Mouse (Mus musculus) liver, embryonic 12.5 days (tissue): ENCODE data around the gene Zyx. TPM values are rescaled to one million over a fixed set of nuclear protein-coding genes. Genes with fewer than 3 reads are reported as not detected.
A peak's percentile ranks its signal among the peaks of the same experiment; 100 is the strongest.

Source experiments
- ATAC-seq: fragments of 200-750 bp; cut with Nextera tagmentation; 2 replicates; pipeline ENCODE4 v1.8.0; 2017; ENCODE audit warnings: moderate number of reproducible peaks, mild to moderate bottlenecking, moderate library complexity
- H3K27ac ChIP-seq: fragments of 300-500 bp; sonication (generic); 2 replicates; pipeline ENCODE4 v1.5.1; 2016; ENCODE audit warnings: mild to moderate bottlenecking
- H3K27me3 ChIP-seq: fragments of 300-500 bp; sonication (generic); replicated peaks from 2 replicates; pipeline ENCODE4 v1.6.1; 2016; ENCODE audit warnings: mild to moderate bottlenecking, moderate library complexity
- H3K36me3 ChIP-seq: fragments of 300-500 bp; sonication (generic); 2 replicates; pipeline ENCODE4 v1.6.1; 2016; ENCODE audit warnings: mild to moderate bottlenecking, moderate library complexity
- H3K4me1 ChIP-seq: fragments of 300-500 bp; sonication (generic); 2 replicates; pipeline ENCODE4 v1.6.1; 2016
- H3K4me2 ChIP-seq: fragments of 300-500 bp; sonication (generic); 2 replicates; pipeline ENCODE4 v1.6.1; 2016; ENCODE audit warnings: mild to moderate bottlenecking, moderate library complexity
- H3K4me3 ChIP-seq: fragments of 300-500 bp; sonication (generic); 2 replicates; pipeline ENCODE4 v1.5.1; 2016; ENCODE audit warnings: mild to moderate bottlenecking, moderate library complexity
- H3K9ac ChIP-seq: fragments of 300-500 bp; sonication (generic); 2 replicates; pipeline ENCODE4 v1.6.1; 2016; ENCODE audit warnings: mild to moderate bottlenecking, moderate library complexity
- H3K9me3 ChIP-seq: fragments of 300-500 bp; sonication (generic); replicated peaks from 2 replicates; pipeline ENCODE4 v1.6.1; 2016; ENCODE audit warnings: mild to moderate bottlenecking, moderate library complexity
- WGBS: fragments of 180-500 bp; shearing (Covaris S2); methylation state at CpG from one replicate; pipeline ENCODE4 v1.1.7; 2016; ENCODE audit not compliant: insufficient replicate concordance; 5-methylcytosine and 5-hydroxymethylcytosine counted together
- polyA plus RNA-seq: library from polyadenylated mRNA; unstranded; fragments of >200 nt; fragmentation: Nextera tagmentation; extraction: Ambion mirVana; gene quantifications from 2 replicates; pipeline ENCODE4 v1.2.1, GENCODE M21; 2016

Zyx gene
- polyA plus RNA-seq, 1 experiment from 2014 or later, result 66.5 TPM

DNA sequence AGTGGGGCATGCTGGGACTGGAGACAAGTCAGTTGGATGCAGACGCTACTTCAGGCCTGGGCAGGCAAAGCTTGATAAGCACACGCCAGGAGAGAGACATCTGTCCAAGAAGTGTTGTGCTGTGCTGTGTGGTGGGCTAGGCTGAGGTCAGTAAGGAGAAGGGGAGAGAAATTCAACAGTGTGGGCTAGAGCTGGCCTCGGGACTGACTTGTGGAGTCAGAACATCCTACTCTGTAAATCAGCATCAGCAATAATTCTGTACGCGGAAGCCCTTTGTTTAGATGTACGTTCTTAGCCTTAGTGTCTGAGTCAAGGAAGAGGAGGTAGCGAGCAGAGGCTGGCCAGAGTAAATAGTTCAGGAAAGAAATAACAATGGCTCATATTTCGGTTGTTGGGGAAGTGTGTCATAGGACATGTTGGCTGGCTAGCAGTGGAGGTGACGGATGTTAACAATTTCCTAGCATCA, 32.5 kb downstream of the Zyx start:
- Histone ChIP-seq H3K4me3 (no peak overlapping the region), H3K9me3 (no peaks in the 10 kb centered on the region), H3K4me1 (no peaks in the 10 kb centered on the region), H3K4me2 (no peak overlapping the region), H3K27me3 (no peaks in the 10 kb centered on the region; the same call in 1 of the 2 replicates), H3K27ac (no peak overlapping the region), H3K36me3 (no peaks in the 10 kb centered on the region), H3K9ac (no peak overlapping the region)
- no peak; the same call in 1 of the 2 replicates for ATAC-seq
- 46% methylated on average over 9 of the region's 9 CpGs for WGBS

DNA sequence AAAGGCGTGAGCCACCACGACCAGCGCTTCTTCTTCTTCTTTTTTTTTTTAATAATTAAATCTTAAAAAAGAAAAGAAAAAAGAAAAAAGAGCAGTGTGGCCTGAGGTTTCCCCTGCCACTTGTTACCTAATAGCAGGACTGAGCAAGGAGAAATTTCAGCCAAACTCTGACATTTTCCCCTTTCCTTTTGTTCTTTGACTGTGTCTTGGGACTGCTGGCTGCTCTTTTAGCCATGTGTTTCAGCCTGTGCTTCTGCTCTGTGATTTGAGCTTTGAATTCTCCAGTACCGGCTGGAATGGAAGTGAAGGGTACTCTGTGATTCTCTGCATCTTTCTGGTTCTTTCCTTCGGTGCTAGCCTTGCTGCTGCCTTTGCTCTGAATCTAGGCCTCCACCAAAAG, 33.9 kb downstream of the Zyx start:
- no peak overlapping the region for H3K9ac ChIP-seq
- no peak overlapping the region for H3K4me3 ChIP-seq
- H3K4me2 ChIP-seq, result no peak overlapping the region
- no peaks in the 10 kb centered on the region for H3K9me3 ChIP-seq
- 75% methylated on average over 5 of the region's 5 CpGs for WGBS
- H3K27ac ChIP-seq, result no peak overlapping the region
- H3K4me1 ChIP-seq, result no peaks in the 10 kb centered on the region
- H3K36me3 ChIP-seq, result no peaks in the 10 kb centered on the region
- no peak for ATAC-seq
- no peaks in the 10 kb centered on the region; the same call in 1 of the 2 replicates for H3K27me3 ChIP-seq

DNA sequence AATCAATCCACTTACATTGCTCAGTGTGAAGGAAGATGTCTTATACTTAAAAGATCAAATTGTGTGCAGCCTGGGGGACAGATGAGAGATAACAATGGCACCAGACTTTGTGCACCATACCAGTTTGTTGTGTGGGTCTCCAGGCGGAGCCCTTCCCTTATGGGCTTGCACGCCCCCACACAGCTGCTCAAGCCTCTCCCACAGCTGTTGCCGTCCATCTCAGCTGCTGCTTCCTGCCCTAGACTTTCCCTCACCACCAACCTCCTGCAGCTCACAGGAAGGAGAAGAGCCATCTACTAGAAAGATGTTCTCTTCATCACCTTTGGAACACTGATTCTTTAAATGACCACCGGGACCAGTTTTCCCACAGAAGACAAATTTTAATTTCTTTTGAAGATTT, 36.2 kb downstream of the Zyx start:
- Histone ChIP-seq H3K36me3 (no peaks in the 10 kb centered on the region), H3K27ac (no peak overlapping the region), H3K27me3 (no peaks in the 10 kb centered on the region), H3K9me3 (no peaks in the 10 kb centered on the region), H3K4me1 (no peaks in the 10 kb centered on the region), H3K4me2 (no peak overlapping the region), H3K9ac (no peak overlapping the region), H3K4me3 (no peak overlapping the region)
- no peak for ATAC-seq
- 58% methylated on average over 4 of the region's 4 CpGs for WGBS

DNA sequence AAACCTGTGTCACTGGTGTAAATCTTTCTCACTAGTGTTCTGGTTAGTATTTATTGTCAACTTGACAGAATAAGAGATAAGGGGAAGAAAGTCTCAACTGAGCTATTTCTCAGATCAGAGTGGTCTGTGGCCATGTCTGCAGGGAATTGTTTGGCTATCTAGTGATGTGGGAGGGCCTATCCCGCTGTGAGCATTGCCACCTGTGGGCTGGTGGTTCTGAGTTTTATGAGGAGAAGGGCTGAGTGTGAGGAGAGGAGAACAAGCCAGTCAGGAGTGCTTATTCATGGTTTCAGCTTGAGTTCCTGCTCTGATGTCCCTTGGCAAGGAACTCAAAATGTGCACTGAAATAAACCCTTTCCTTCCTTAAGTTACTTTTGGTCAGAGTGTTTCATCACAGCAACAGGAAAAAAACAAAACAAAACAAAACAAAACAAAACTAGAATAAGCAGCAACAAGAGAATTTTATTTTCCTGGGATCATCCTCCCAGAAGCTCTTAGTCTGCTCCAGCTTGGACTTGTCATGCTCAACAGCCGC, 42.4 kb downstream of the Zyx start:
- H3K4me2 ChIP-seq, result no peak overlapping the region
- no peak overlapping the region for H3K9ac ChIP-seq
- H3K36me3 ChIP-seq, result no peaks in the 10 kb centered on the region
- no peaks in the 10 kb centered on the region for H3K4me1 ChIP-seq
- H3K27ac ChIP-seq, result no peak overlapping the region
- no peak overlapping the region for H3K4me3 ChIP-seq
- ATAC-seq, result no peak
- H3K27me3 ChIP-seq, result no peaks in the 10 kb centered on the region
- 33% methylated on average over 2 of the region's 2 CpGs for WGBS
- no peaks in the 10 kb centered on the region for H3K9me3 ChIP-seq

DNA sequence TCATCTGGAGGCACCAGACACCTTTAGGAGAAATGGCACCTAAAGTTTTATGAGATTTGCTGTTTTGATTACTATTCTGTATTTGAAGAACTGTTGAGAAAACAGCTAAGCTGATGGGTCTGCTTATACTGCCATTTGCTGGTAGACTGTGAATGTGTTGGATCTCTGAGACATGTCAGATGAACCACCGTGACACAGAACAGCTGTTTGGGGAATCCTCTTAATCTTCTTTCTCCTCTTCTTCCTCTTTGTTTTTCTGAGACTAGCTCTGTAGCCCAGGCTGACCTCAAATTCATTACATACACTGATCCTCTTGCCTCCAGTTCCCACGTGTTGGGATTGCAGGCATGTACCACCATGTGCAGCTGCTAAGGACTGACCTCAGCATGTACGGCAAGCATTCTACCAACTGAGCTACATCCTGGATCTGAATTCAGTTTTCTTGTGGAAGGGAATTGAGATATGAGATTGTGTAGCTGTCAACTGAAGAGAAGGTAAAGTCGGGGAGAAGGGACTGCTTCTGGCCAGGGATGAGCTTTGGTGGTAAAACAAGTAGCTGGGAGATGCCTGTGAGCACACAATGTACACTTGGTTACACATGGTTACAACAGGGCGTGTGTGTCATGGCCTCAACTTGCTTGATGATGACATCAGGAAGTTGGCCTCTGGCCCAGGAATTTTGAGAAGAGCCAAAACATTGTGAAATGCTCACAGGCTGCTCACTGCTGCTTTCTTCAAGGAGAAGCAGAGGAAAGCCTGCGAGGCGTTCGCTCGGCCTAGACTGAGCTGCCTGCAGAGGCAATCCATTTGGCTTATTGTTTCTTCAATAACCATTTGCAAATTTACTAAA, 46.8 kb downstream of the Zyx start:
- WGBS, result 53% methylated on average over 9 of the region's 9 CpGs
- no peaks in the 10 kb centered on the region for H3K27me3 ChIP-seq
- ATAC-seq, result peak; percentile 42; the same call in 1 of the 2 replicates
- no peak overlapping the region for H3K4me2 ChIP-seq
- H3K4me1 ChIP-seq, result no peaks in the 10 kb centered on the region
- H3K9ac ChIP-seq, result no peak overlapping the region
- H3K27ac ChIP-seq, result no peak overlapping the region
- no peaks in the 10 kb centered on the region for H3K36me3 ChIP-seq
- H3K9me3 ChIP-seq, result no peaks in the 10 kb centered on the region
- H3K4me3 ChIP-seq, result no peak overlapping the region

DNA sequence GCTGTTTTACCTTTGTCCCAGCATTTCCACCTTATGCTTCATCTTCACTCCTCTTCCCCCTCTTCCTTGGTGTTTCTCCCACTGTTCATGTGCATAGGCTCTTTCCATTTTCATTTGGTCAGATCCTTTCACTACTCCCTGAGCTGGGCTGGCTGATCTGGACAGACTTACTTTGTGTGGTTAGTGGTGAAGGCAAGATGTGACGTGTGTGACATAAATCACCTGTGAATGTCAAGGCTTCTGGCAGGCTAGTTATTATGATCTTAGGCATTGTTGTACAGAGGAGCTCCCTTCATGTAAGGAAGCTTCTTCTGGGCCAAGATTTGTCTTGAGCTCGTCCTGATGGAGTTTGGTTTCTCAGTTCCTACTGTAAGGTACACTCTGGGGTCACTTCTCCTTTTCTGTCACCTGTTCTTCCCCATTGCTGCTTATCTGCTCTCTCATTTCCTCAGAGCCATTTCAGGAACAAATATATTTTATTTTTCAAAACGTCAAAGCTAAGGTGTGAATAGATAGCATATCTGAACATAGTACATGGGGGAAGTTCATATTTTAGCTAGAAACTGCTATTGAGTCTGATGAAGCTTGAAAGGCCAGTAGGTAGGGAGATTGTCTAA, 47.7 kb downstream of the Zyx start:
- no peak overlapping the region for H3K9ac ChIP-seq
- H3K27me3 ChIP-seq, result no peaks in the 10 kb centered on the region
- 25% methylated on average over 3 of the region's 3 CpGs for WGBS
- H3K4me2 ChIP-seq, result no peak overlapping the region
- no peak for ATAC-seq
- H3K4me1 ChIP-seq, result no peaks in the 10 kb centered on the region
- H3K36me3 ChIP-seq, result no peaks in the 10 kb centered on the region
- H3K27ac ChIP-seq, result no peak overlapping the region
- H3K9me3 ChIP-seq, result no peaks in the 10 kb centered on the region
- H3K4me3 ChIP-seq, result no peak overlapping the region

DNA sequence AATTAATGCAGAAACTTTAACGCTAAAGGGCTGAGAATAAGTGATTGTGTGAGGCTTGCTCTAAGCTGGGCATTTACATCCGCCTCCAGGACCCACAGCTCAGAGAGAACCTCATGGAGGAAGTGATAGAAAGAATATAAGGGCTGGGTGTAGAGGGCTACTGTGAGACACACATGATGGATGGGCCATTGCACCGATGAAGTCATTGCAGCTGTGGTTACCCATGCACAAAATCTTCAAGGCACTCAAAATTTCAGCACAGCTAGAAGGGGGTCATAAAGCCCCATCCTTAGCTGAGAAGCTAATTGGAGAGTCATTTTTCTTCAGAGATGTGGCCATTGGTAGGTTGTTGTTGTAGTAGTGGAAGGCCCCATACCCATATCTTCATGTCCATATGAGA, 48.9 kb downstream of the Zyx start:
- Histone ChIP-seq H3K27ac (no peak overlapping the region), H3K4me2 (no peak overlapping the region), H3K36me3 (no peaks in the 10 kb centered on the region), H3K9ac (no peak overlapping the region), H3K4me3 (no peak overlapping the region), H3K4me1 (no peaks in the 10 kb centered on the region), H3K9me3 (no peaks in the 10 kb centered on the region), H3K27me3 (no peaks in the 10 kb centered on the region)
- no peak for ATAC-seq
- 52% methylated on average over 3 of the region's 3 CpGs for WGBS

DNA sequence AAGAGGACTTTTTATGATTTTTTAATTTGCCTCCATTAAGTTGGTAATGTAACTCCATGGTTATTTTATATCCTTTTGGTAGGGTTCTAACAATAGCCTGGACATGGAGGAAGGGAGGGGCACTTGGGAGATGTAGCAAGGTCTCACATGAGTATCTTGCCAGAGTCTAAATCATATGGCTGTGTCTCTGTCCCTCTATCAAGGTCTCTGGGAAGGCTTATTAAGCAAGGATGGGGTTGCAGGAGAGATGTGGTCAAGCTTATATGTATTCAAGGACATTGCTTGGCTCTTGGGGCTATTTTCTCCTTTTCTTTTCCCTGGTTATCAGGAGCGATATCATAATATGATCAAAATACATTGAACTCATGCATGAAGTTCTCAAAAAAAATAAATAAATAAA, 49.6 kb downstream of the Zyx start:
- no peaks in the 10 kb centered on the region for H3K4me1 ChIP-seq
- WGBS, result 79% methylated on average over 1 of the region's 1 CpGs
- H3K27ac ChIP-seq, result no peak overlapping the region
- H3K9me3 ChIP-seq, result no peaks in the 10 kb centered on the region
- H3K27me3 ChIP-seq, result no peaks in the 10 kb centered on the region
- no peaks in the 10 kb centered on the region for H3K36me3 ChIP-seq
- no peak overlapping the region for H3K4me3 ChIP-seq
- no peak overlapping the region for H3K9ac ChIP-seq
- ATAC-seq, result no peak
- no peak overlapping the region for H3K4me2 ChIP-seq

DNA sequence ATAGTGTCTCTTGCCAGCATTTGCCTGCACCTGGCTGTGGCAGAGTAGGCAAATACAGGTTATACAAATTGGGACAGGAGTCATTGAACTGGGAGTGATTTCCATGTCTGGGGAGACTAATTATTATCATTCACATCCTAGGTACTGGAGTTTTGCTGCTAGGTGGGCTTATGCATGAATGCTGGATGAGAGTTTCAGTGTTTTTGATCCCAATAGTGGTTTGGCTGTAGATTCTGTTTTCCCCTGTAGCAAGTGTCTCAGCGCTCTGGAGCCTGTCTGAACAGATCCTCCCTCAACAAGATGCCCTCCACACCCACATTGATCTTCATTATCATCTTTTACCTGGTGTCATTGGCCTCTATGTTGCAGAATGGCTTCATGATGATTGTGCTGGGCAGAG, 50.5 kb downstream of the Zyx start, which contains the start of gene Tas2r143:
Gene Tas2r143 (plus strand): TSS at position 301 of the 400 bp plus-strand sequence.
- no peaks in the 10 kb centered on the region for H3K4me1 ChIP-seq
- no peaks in the 10 kb centered on the region for H3K9me3 ChIP-seq
- no peak within 1 kb of the TSS for H3K27ac ChIP-seq
- no peak within 1 kb of the TSS for H3K4me3 ChIP-seq
- H3K27me3 ChIP-seq, result no peaks in the 10 kb centered on the region
- no peak for ATAC-seq
- no peak within 1 kb of the TSS for H3K4me2 ChIP-seq
- H3K9ac ChIP-seq, result no peak within 1 kb of the TSS
- no peaks in the 10 kb centered on the region for H3K36me3 ChIP-seq
- 74% methylated on average over 1 of the region's 1 CpGs for WGBS

DNA sequence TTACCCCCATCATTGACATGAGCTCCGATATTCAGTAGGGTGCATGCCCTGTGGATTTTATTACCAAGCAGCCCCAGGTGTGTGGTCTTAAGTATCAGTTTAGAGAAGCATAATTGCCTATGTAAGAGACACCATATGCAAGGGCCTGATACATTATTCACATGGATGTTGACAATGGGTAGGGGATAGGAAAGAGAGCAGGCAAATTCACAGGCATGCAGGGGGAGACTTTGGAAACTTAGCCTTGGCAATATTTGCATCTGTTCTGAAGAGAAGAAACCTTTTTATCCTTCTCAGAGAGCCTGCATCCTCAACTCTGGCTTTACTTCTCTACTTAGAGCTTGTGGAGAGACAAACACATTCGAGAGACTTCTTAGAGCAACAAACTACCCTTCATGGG, 55.7 kb downstream of the Zyx start, which contains the start of gene Tas2r135:
Gene Tas2r135 (plus strand): TSS at position 301 of the 400 bp plus-strand sequence.
- Histone ChIP-seq H3K9me3 (no peaks in the 10 kb centered on the region), H3K27me3 (no peaks in the 10 kb centered on the region), H3K27ac (no peak within 1 kb of the TSS), H3K4me2 (no peak within 1 kb of the TSS), H3K9ac (no peak within 1 kb of the TSS), H3K4me3 (no peak within 1 kb of the TSS), H3K36me3 (no peaks in the 10 kb centered on the region), H3K4me1 (no peaks in the 10 kb centered on the region)
- 68% methylated on average over 2 of the region's 2 CpGs for WGBS
- ATAC-seq, result no peak
